Mouse (Mus musculus) mouse trophoblast stem cell (cell line): ENCODE data around the gene Mrpl24.

Experiments used
- in situ Hi-C, 2 experiments: fragments of 300-500 bp; cut with MseI, MboI; formaldehyde crosslinking; loops; 2 replicates in 1 of 2; 3 replicates in 1 of 2; pipeline ENCODE4 v1.15.1; 2025

Mrpl24 gene

DNA sequence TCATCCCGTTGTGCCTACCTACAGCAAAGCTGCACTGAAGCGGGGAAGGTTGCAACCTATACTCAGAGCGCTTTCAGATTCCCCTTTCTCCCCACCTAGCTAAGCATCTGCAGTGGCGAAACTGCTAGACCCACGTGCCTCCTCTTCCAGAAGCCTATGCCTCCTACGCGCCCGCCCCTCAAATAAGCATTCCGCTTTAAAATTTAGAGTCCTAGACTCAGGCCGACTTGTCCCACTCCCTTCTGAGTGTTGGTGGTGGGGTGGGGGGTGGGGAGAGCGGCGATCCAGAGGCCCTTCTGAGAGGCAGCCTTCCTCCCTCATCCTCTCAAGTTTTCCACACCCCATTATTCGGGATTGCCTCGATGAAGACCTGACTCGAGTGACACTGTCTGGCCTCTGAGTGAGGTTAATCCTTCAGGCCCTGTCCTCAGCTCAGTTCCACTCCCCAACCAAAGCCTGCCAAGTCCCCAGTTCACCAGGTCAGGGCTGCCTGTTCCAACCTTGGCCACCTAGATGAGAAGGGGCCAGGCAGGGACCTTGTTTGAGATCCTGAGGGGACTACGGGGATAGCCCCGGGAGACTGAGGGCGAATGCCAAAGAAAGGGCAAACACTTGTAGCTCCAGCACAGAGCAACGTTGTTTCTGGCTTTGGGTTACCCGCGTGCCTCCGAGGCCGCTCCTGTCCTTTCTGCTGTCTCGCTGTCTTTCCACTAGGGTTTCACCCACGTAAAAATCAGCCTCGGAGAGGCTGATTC is 27.9 kb downstream of the Mrpl24 start:
- in situ Hi-C loops, result no loop called here

DNA sequence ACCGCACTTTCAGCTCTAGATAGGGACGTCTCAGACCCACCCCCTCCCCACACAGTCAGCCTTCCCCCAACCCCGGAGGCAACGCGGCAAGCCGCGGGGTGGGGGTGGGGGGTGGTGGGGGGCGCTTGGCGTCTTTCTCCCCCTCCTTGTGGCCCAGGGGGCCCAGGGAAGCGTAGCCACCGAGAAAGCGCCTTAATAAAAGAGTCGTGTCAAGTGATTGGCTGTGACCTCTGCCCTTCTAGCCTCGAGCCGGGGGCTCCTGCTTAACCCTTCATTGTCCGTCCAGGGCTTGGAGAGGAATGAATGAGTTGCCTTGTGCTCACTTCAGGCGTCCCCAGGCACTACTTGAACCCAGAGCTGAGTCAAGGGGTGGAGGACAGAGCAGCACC is 28.5 kb downstream of the Mrpl24 start:
- in situ Hi-C loops, result no loop called here

DNA sequence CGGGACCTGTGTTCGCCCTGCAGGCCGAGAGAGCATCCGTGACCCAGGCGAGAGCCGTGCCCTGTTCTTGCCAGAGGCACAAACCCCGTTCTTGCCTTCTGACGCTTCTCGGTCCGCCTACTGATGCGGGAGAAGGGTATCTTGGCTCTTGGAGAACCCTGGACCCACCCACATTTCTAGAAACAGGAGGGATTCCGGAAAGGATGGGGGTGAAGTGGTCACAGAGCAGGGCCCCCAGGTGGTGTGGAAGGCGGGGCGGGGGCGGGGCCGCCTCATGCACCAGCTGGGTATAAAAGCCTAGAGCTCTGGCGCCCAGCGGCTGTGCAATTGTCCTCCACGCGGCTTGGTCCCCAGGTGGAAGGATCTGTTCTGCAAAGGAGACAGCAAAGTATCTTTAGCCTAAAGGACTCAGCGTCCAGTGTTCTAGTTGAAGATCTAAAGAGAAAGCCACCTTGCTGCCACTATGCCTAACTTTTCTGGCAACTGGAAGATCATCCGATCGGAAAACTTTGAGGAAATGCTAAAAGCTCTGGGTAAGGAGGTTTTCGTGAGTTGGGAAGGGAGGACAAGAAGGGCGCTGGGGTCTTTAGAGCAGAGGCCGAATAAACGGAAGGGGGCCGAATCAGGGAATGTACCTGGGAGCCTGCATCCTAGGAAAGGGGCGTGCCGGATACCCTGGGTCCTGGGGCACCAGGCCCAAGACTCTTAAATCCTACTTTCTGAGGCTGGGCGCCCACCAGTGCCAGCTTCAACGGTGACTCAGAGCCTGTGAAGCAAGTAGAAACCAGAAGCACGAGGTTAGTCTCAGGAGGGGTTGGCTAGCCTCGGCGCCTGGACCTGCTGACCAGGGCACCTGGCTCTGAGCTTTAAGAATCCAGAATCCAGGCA is 29.3 kb downstream of the Mrpl24 start, which contains the start of gene Crabp2:
TSS of gene Crabp2 (plus strand) at position 289 of the 888 bp plus-strand sequence.
- in situ Hi-C loops, result no loop called here

DNA sequence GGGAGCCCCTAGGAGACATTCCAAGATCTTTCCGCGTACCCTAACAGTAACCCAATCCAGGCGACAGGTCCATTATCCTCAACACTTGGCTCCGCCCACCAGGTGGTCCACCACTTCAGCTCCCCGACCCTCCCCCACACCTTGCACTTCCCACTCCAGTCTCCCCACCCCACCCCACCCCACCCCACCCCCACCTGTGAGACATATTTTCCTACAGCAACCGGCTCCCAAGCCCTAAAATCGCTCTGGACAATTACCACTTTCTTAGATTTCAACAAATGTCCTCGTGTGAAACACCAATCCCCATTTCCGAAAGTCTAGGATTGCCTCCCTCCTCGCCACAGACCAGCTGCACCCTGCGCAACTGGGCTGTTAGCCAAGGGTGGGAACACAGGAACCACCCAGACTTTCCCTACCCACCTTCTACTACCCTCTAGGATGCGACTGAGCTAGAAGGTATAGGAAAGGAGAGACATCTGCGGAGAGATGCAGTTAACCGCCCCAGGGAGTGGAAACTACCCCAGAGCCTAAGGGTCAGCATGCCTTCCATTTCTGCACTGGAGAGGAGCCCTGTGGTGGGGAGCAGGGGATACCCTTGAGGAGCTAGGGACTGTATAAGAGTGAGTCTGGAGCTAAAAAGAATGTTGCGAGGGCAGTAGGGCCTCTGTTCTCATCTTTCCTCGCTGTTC is 30.1 kb downstream of the Mrpl24 start:
- in situ Hi-C loops, result no loop called here

DNA sequence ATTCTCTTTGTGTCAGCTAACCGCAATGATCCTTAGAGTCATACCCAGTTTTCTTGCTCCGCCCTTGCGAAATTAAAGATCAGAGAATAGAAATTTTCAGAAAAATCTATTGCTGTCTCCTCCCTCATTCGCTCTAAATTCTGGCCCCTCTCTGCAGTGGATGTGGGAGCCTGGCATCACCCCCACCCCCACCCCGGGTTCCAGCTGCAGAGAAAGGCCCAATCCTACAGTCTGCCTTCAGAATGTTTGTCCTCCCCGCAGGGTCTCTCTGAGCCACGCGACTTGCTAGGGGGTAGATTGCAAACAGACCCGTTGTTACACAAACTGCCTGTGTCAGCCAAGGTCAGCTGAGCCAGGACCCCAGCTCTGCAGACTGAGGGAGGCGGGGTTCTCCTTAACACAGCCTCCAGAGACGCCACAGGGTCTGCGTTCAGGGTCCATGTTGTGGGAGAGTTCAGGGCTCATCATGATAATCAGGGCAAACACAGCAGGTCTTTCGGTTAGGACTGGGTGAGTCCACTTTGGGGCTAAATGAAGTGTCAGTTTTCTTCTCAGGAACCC is 30.7 kb downstream of the Mrpl24 start:
- in situ Hi-C loops, result no loop called here

DNA sequence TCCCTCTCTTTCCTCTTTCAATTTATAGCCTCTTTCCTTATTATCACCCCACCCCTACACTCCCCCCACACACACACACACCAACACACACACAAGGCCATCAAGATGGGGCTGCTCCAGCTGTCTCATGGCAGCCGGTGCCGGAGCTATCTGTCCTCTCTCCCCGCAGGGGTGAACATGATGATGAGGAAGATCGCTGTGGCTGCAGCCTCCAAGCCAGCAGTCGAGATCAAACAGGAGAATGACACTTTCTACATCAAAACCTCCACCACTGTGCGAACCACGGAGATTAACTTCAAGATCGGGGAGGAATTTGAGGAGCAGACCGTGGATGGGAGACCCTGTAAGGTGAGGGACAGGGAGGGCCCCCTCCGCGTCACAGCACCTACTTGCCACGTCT is 32.6 kb downstream of the Mrpl24 start:
- in situ Hi-C loops, result no loop called here

DNA sequence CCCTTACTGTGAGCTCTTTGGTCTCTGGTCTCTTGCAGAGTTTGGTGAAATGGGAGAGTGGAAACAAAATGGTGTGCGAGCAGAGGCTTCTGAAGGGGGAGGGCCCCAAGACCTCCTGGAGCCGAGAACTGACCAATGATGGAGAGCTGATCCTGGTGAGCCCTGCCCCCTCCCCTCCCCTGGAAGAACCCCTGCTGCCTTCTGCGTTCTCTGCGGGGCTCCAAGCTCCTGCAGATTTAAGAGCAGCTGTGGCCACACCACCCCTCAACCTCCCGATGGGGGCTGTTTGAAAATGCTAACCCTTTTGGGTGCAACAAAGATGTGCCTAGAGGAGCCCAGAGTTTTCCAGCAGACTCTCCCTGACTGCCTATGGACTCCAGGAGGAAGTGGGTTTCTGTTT is 33.1 kb downstream of the Mrpl24 start:
- in situ Hi-C loops, result no loop called here

DNA sequence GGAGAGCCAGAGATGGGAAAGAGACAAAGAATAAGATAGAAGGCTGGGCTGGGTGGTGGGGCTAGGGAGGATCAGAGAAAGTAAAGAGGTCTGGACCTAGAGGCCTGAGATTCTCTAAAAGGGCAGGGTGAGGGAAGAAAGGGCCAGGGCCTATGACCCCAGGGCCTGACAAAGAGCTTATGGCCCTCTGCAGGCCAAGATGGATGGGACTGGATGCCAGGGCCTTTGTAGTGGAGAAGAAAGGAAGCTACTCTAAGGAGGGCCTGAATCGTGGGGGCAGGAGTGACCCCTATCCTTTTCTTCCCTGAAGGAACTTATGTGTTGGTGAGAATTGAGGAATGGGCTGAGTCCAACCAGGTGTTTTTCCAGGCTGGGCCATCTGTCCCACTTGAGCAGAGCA is 38.8 kb downstream of the Mrpl24 start:
- in situ Hi-C loops, result no loop called here

DNA sequence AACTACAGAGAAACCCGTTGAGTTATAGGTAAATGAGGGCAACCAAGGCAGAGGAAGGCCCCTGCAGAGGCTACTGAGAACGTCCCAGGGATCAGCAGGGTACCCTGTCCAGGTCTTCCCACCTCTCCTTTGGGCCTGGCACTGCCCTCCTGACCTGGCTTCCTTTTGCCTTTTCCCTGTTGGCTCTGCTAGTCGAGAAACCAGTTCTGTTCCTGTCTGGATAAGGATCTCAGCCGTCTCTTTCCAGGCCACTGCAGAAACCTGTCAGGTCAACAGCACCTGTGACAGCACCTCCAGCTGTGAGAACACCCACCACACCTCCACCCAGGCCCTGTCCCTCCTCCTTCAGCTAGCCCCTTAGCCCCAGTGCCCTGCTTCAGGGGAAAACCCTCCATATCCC is 39.2 kb downstream of the Mrpl24 start:
- in situ Hi-C loops, result no loop called here

DNA sequence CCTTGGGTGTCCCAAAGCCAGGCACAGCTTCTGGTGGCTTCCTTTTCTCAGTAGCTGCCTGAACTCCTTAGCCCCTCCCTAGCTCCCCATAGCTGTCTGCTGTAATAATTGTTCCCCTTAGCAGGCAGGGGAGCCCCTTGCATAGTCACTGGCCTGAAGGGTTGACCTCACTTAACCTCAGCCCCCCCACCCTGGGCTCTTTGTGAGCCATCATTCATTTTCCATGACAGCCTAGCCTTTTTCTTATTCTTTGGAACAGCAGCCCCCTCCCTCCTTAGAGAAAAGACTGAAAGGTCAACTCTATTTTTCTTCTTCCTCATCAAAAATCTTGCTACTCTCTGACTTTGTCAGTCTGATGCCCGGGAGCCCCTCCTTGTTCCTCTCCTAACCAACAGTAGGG is 39.7 kb downstream of the Mrpl24 start:
- in situ Hi-C loops, result no loop called here

DNA sequence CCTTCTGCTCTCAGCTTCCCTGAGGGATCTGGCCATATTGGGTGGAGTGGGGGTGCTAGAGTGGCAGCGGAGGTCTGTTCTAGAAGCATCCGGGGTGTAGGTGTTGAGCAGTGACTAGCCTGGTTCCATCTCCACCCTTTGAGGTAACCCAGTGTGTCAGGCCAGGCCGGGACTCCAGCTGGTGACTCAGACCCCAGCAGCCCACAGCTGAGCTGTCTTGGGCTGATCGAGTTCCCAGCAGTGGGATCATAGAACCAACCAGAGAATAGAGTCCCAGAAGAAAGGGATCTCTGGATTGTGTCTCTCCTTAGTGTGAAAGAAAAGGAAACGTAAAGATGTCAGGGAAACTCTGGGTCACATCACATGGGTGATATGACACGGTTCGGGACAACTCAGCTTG is 40.1 kb downstream of the Mrpl24 start:
- in situ Hi-C loops, result no loop called here

DNA sequence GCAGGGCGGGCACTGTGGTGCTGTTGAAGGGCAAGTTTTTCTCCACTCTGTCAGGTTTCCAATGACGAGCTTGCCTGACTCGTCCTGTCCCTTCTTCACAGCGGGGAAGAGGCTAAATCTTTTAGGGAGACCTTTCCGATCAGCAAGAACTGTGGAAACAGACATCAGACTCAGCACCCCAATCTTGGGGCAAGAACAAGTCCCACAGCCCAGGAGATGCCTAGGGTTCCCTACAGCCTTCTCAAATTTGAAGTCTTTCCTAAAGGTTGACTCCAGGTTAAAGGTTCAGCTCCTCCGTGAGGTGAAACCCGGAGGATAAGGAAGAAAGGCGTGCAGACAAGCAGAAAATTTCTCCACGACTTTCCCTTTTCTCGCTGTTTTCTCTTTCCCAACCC is 40.9 kb downstream of the Mrpl24 start:
- in situ Hi-C loops, result no loop called here

DNA sequence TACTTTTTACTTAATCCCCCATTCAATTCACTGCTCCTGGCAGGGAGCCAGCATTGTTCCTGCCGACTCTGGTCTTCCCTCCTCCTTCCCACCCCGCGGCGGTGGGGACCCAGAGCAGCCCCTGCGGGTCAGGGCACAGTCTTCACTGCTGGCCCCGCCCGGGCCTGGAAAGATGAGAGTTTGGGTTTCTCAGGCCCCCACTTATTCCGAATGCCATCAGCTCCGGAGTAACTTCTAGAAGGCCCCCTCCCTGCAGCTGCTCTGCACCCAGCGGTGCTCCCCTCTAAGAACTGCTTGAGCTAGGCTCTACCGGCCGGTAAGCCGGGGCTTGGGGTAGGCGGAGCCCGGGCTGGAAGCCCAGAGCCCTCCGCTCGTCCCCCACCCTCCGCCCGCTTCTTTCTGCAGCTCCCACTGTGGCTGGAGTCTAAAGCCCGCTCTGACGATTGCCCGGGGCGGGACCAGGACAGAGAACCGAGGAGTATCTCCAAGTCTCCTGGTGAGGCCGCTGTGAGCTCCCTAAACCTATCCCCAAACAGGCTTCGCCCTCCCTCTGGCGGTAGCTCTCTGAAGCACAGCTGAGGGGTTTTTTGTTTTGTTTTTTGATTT is 41.4 kb downstream of the Mrpl24 start:
- in situ Hi-C loops, result no loop called here

DNA sequence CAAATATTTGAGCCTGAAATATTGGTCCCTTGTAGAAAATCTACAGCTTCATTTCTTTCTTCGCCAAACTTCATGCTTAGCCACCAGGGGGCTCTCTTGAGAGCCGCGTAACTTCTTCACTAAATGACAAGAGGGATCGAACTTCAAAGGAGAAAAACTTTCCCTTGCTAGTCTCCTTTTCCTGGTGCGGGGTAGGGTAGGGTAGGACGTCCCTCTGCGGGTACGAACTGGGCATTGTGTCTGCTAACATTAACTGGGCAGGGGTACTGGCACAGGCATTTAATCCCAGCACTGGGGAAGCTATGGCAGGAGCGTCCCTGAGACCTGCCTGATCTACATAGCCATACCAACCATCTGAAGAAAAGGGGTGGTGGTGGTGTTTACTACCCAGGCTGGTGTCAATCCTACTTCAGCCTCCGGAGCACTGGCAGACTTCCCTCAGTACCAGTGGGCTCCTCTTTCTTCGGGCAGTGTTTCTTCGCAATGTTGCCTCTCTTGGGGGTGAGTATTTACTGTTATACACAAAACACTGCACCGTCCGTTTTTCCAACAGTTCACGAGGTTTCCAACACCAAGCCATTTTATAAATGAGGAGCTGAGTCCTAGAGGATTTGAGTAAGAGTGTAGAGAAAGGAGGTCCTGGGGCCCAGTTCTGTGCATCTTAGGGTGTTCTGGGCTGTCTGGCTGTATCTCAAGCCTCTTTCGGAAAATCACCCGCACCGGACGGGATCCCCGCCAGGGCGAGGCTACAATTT is 51.1 kb downstream of the Mrpl24 start:
- in situ Hi-C loops, result no loop called here

DNA sequence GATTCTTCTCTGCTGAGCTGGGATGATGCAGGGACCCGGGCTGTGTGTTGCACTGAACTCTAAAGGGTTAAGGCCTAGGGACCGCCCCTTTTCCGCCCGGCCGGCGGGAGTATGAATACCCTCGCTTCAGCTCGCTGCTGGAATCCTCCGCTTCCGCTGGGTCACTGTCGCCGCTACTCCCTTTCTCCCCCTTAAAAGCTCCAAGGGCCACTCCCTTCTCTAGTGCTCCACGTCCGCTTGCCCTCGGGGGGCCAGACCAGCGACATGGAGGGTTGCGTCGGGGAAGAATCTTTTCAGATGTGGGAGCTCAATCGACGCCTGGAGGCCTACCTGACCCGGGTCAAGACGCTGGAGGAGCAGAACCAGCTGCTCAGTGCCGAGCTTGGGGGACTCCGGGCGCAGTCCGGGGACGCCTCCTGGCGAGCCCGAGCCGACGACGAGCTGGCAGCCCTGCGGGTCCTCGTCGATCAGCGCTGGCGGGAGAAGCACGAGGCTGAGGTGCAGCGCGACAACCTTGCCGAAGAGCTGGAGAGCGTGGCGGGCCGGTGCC is 51.7 kb downstream of the Mrpl24 start, which contains the start of gene Nes:
TSS of gene Nes (plus strand) at position 140 of the 550 bp plus-strand sequence.
- in situ Hi-C loops, result no loop called here

DNA sequence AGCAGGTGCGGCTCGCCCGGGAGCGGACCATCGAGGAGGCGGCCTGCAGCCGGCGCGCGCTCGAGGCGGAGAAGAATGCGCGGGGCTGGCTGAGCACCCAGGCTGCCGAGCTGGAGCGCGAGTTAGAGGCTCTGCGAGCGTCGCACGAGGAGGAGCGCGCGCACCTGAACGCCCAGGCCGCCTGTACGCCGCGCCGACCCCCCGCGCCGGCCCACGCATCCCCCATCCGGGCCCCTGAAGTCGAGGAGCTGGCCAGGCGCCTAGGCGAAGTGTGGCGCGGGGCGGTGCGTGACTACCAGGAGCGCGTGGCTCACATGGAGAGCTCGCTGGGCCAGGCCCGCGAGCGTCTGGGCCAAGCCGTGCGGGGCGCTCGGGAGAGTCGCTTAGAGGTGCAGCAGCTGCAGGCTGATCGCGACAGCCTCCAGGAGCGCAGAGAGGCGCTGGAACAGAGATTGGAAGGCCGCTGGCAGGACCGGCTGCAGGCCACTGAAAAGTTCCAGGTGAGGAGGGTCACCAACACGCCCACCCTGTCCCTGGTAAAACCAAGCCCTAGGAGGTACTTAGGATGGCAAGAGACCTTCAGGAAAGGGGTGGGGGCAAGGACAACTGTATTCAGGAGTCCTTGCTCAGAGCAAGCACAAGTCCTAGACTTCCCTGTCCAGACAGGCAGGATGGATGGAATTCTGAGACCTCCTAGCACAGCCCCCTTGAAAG is 52.3 kb downstream of the Mrpl24 start:
- in situ Hi-C loops, result no loop called here

DNA sequence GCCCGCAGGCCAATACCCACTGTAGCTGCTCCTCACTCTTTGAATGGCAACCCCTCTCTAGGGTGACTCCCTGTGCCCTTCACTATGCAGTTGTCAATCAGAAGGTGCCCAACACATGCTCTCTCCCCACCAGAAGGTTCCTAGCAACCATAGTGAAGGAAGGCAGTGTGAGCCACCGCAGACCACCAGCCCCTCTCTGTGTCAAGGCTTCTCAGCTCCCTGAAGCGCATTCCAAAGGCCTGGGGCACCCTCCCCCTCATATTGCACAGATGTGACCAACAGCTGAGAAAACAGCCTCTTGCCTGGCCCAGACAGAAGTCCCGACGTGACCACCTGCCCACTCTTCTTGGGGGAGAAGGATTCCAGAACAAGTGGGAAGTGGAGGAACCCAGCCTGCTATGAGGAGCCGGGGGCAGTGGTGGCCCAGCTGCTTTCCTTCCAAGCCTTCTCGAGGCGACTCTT is 52.9 kb downstream of the Mrpl24 start:
- in situ Hi-C loops, result no loop called here

DNA sequence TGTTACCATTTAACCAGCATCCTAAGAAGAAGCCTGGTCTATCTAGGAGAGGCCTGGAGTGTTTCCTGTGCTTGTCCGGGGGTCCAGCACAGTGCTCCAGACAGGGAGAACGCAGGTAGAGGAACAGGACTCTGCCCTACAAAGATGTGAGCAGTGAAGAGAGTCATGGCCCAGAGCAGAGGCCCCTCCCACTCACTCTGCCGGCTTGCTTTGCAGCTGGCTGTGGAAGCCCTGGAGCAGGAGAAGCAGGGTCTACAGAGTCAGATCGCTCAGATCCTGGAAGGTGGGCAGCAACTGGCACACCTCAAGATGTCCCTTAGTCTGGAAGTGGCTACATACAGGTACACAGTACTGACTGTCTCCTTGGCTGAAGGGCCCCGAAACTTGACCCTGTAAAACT is 53.5 kb downstream of the Mrpl24 start:
- in situ Hi-C loops, result no loop called here
